Mouse (Mus musculus) midbrain, embryonic 14.5 days (tissue): ENCODE results near the gene Gm45208. TPM values are rescaled to one million over a fixed set of nuclear protein-coding genes. Genes with fewer than 3 reads are reported as not detected.
"Not testable (repeated sequence)": the region's sequence is repeated elsewhere in the genome, so short reads cannot be mapped to it uniquely, and the experiment has no call there.

Experiments
- ATAC-seq: fragments of 200-750 bp; cut with Nextera tagmentation; 2 replicates; pipeline ENCODE4 v1.8.0; 2017; ENCODE audit warnings: moderate number of reproducible peaks, moderate library complexity; ENCODE audit not compliant: low FRiP score, low TSS enrichment
- DNase-seq: peaks from one replicate; pipeline ENCODE4 v3.0.0-alpha.2; 2015
- H3K27ac ChIP-seq: fragments of 300-500 bp; sonication (generic); replicated peaks from 2 replicates; pipeline ENCODE4 v1.5.1; 2014; ENCODE audit warnings: mild to moderate bottlenecking, low read depth, low read length, moderate library complexity
- H3K27me3 ChIP-seq: fragments of 300-500 bp; sonication (generic); 2 replicates; pipeline ENCODE4 v1.6.1; 2014; ENCODE audit warnings: low read length, control low read depth, mixed read lengths; ENCODE audit not compliant: control insufficient read depth, insufficient read depth
- H3K36me3 ChIP-seq: fragments of 300-500 bp; sonication (generic); 2 replicates; pipeline ENCODE4 v1.6.1; 2014; ENCODE audit warnings: low read length, control low read depth; ENCODE audit not compliant: control insufficient read depth, insufficient read depth
- H3K4me1 ChIP-seq: fragments of 300-500 bp; sonication (generic); 2 replicates; pipeline ENCODE4 v1.6.1; 2014; ENCODE audit warnings: mild to moderate bottlenecking, antibody characterized with exemption, low read length, control low read depth; ENCODE audit not compliant: control insufficient read depth, insufficient read depth
- H3K4me2 ChIP-seq: fragments of 300-500 bp; sonication (generic); 2 replicates; pipeline ENCODE4 v1.6.1; 2014; ENCODE audit warnings: mild to moderate bottlenecking, low read length, moderate library complexity
- H3K4me3 ChIP-seq: fragments of 300-500 bp; sonication (generic); replicated peaks from 2 replicates; pipeline ENCODE4 v1.5.1; 2014; ENCODE audit warnings: low read depth, low read length
- H3K9ac ChIP-seq: fragments of 300-500 bp; sonication (generic); replicated peaks from 2 replicates; pipeline ENCODE4 v1.6.1; 2014; ENCODE audit warnings: mild to moderate bottlenecking, low read length, moderate library complexity
- H3K9me3 ChIP-seq: fragments of 300-500 bp; sonication (generic); 2 replicates; pipeline ENCODE4 v1.6.1; 2016; ENCODE audit warnings: low read length, control low read depth, mixed read lengths; ENCODE audit not compliant: control insufficient read depth
- WGBS: fragments of 180-500 bp; shearing (Covaris S2); extraction: QIAGEN DNeasy Blood & Tissue Kit; methylation state at CpG from one replicate; pipeline ENCODE4 v1.1.7; 2014; 5-methylcytosine and 5-hydroxymethylcytosine counted together
- polyA plus RNA-seq: library from polyadenylated mRNA; unstranded; fragments of >200 nt; fragmentation: Nextera tagmentation; extraction: Ambion mirVana; gene quantifications from 2 replicates; pipeline ENCODE4 v1.2.1, GENCODE M21; 2014

The Gm45208 gene
- polyA plus RNA-seq, 1 experiment from 2014 or later = not detected

- Histone ChIP-seq H3K4me2 (no peak overlapping the region), H3K36me3 (peaks cover 9% of the 10 kb centered on the region), H3K27me3 (no peaks in the 10 kb centered on the region), H3K27ac (no peak overlapping the region), H3K9me3 (no peaks in the 10 kb centered on the region), H3K4me3 (no peak overlapping the region), H3K9ac (no peak overlapping the region), H3K4me1 (no peaks in the 10 kb centered on the region)
- DNase-seq (peak; percentile 13), ATAC-seq (no peak)
- WGBS = 68% methylated on average over 14 of the region's 14 CpGs
Observed at GRCm38 (mm10) chrX:7739336-7740081, 17.5 kb downstream of the Gm45208 start.

GRCm38 (mm10) chrX:7740082-7740819 lies 18.2 kb downstream of the Gm45208 start:
- Histone ChIP-seq H3K4me3 (no peak overlapping the region), H3K9me3 (no peaks in the 10 kb centered on the region), H3K9ac (no peak overlapping the region), H3K36me3 (peaks cover 9% of the 10 kb centered on the region), H3K4me1 (no peaks in the 10 kb centered on the region), H3K27me3 (no peaks in the 10 kb centered on the region), H3K27ac (no peak overlapping the region), H3K4me2 (no peak overlapping the region)
- ATAC-seq (no peak), DNase-seq (no peak)
- 76% methylated on average over 10 of the region's 10 CpGs for WGBS

GRCm38 (mm10) chrX:7741103-7741502 lies 19.1 kb downstream of the Gm45208 start:
- H3K4me2 ChIP-seq = no peak overlapping the region

GRCm38 (mm10) chrX:7743470-7743869 lies 21.4 kb downstream of the Gm45208 start:
- Histone ChIP-seq H3K27ac (no peak overlapping the region), H3K36me3 (no peaks in the 10 kb centered on the region), H3K9ac (no peak overlapping the region), H3K4me1 (no peaks in the 10 kb centered on the region), H3K27me3 (no peaks in the 10 kb centered on the region), H3K9me3 (no peaks in the 10 kb centered on the region), H3K4me2 (no peak overlapping the region), H3K4me3 (no peak overlapping the region)
- ATAC-seq (no peak), DNase-seq (no peak)
- 55% methylated on average over 5 of the region's 5 CpGs for WGBS

More at GRCm38 (mm10) chrX:7741103-7741502, 19.1 kb downstream of the Gm45208 start:
- no peak for ATAC-seq
- DNase-seq = no peak
- Histone ChIP-seq H3K36me3 (peaks cover 9% of the 10 kb centered on the region), H3K4me3 (no peak overlapping the region), H3K9me3 (no peaks in the 10 kb centered on the region), H3K9ac (no peak overlapping the region), H3K4me1 (no peaks in the 10 kb centered on the region), H3K27ac (no peak overlapping the region), H3K27me3 (no peaks in the 10 kb centered on the region)
- WGBS = 75% methylated on average over 5 of the region's 5 CpGs

GRCm38 (mm10) chrX:7744940-7745339 lies 22.9 kb downstream of the Gm45208 start:
- no peak overlapping the region for H3K27ac ChIP-seq
- H3K9ac ChIP-seq = no peak overlapping the region
- DNase-seq = no peak
- no peaks in the 10 kb centered on the region for H3K9me3 ChIP-seq
- 0 out of 2 replicates have a peak, but pooled peaks cover 2% of the 10 kb centered on the region for H3K4me1 ChIP-seq
- ATAC-seq = no peak
- no peak overlapping the region for H3K4me2 ChIP-seq
- WGBS = 69% methylated on average over 1 of the region's 1 CpGs
- H3K36me3 ChIP-seq = no peaks in the 10 kb centered on the region
- H3K4me3 ChIP-seq = no peak overlapping the region
- no peaks in the 10 kb centered on the region for H3K27me3 ChIP-seq

- no peak overlapping the region for H3K4me3 ChIP-seq
- 0 out of 2 replicates have a peak, but pooled peaks cover 2% of the 10 kb centered on the region for H3K4me1 ChIP-seq
- DNase-seq = no peak
- H3K27me3 ChIP-seq = no peaks in the 10 kb centered on the region
- H3K9me3 ChIP-seq = no peaks in the 10 kb centered on the region
- 94% methylated on average over 8 of the region's 8 CpGs for WGBS
- no peak overlapping the region for H3K9ac ChIP-seq
- H3K36me3 ChIP-seq = no peaks in the 10 kb centered on the region
- H3K4me2 ChIP-seq = no peak overlapping the region
- no peak overlapping the region for H3K27ac ChIP-seq
- ATAC-seq = no peak
Observed at GRCm38 (mm10) chrX:7745429-7745828, 23.4 kb downstream of the Gm45208 start.

- DNase-seq (peak; percentile 94), ATAC-seq (peak; percentile 83)
- Histone ChIP-seq H3K27me3 (no peaks in the 10 kb centered on the region), H3K9ac (peak within 1 kb of the TSS; percentile 60), H3K27ac (peak within 1 kb of the TSS; percentile 55; the same call in 1 of the 2 replicates), H3K36me3 (no peaks in the 10 kb centered on the region), H3K4me2 (peak within 1 kb of the TSS; percentile 55), H3K9me3 (no peaks in the 10 kb centered on the region), H3K4me1 (0 out of 2 replicates have a peak, but pooled peaks cover 2% of the 10 kb centered on the region), H3K4me3 (peak within 1 kb of the TSS; percentile 57)
- WGBS = 16% methylated on average over 54 of the region's 56 CpGs
Observed at GRCm38 (mm10) chrX:7750432-7751116, 28.5 kb downstream of the Gm45208 start, which contains the start of gene Ccdc120. Ccdc120 (minus strand) TSS chrX:7750905.

GRCm38 (mm10) chrX:7753627-7754026 lies 31.6 kb downstream of the Gm45208 start:
- 13% methylated on average over 3 of the region's 3 CpGs for WGBS
- H3K4me3 ChIP-seq, H3K9ac ChIP-seq, ATAC-seq, H3K27ac ChIP-seq, H3K4me2 ChIP-seq, H3K4me1 ChIP-seq, H3K27me3 ChIP-seq, H3K9me3 ChIP-seq, DNase-seq, H3K36me3 ChIP-seq: not testable (repeated sequence)
